Mouse (Mus musculus): ENCODE data around the gene Bag2.

DNA sequence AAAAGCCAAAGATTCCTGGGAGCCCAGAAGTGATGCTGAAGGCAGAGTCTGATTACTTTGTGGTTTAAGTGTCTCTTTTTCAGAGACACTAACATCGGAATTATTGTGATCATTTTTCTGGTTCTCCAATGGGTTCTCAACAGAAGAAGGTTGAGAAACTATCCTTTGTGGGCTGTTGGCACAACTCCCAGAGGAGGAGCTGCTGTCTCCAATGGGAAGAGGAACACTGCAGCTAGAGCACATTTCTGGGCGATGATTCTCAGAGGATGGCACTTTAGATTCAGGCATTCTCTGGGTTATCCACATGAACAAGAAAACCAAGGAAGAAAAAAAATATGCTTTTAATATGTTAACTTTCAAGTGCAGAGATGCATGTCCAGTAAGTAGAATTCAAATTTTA, 45.7 kb upstream of the Bag2 start:
- TF ChIP-seq CTCF (IDR thresholded peaks at IDR 0.05; ENCODE audit: low read depth, low read length) (no peak), EP300 (IDR thresholded peaks at IDR 0.05; ENCODE audit: insufficient read depth, low read depth, low read length) (no peak), POLR2A (IDR thresholded peaks at IDR 0.05; ENCODE audit: insufficient read depth, low read length) (no peak)
